Mouse (Mus musculus) small intestine, adult 2 months (tissue): ENCODE results near the gene Pkdcc.

ENCODE experiments used
- CTCF ChIP-seq: fragments of 200-500 bp; IDR thresholded peaks from 2 replicates; pipeline ENCODE4 v1.5.1; 2012; ENCODE audit warnings: low read depth, mild to moderate bottlenecking, control low read depth, inconsistent platforms, low read length, moderate library complexity, mixed read lengths; ENCODE audit not compliant: insufficient replicate concordance, insufficient read length; ENCODE audit errors: extremely low read depth
- POLR2A ChIP-seq: fragments of 200-500 bp; IDR thresholded peaks from 2 replicates; pipeline ENCODE4 v1.6.1; 2012; ENCODE audit warnings: low read depth, mild to moderate bottlenecking, control low read depth, inconsistent platforms, low read length, moderate library complexity

DNA sequence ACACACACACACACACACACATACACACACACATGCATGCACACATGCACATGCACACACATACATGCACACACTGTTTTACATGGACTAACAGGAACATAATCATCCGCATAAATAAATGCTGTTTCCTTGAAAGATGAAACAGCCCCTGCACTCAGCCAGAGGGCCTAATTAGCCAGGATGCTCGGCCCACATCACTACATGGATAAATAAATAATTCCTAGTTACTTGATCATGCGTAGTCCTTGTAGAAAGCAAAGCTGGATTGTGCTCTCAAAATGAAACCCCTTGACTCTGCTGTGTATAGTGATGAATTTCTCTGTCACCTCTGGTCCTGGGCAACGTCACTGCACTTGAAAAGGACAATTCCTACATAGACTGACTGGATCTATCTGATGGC lies 35.5 kb upstream of the Pkdcc start:
- TF ChIP-seq CTCF (no peak), POLR2A (no peak)
